Mouse (Mus musculus) midbrain, embryonic 12.5 days (tissue): ENCODE results near the gene Gm17651. TPM values are rescaled to one million over a fixed set of nuclear protein-coding genes. Genes with fewer than 3 reads are reported as not detected.
A peak's percentile ranks its signal among the peaks of the same experiment; 100 is the strongest.

Source experiments
- ATAC-seq: fragments of 200-750 bp; cut with Nextera tagmentation; 2 replicates; pipeline ENCODE4 v1.8.0; 2017; ENCODE audit warnings: low read depth, moderate TSS enrichment, moderate library complexity; ENCODE audit not compliant: low FRiP score
- H3K27ac ChIP-seq: fragments of 300-500 bp; sonication (generic); replicated peaks from 2 replicates; pipeline ENCODE4 v1.5.1; 2016; ENCODE audit warnings: mild to moderate bottlenecking
- H3K27me3 ChIP-seq: fragments of 300-500 bp; sonication (generic); 2 replicates; pipeline ENCODE4 v1.6.1; 2016; ENCODE audit warnings: mild to moderate bottlenecking
- H3K36me3 ChIP-seq: fragments of 300-500 bp; sonication (generic); 2 replicates; pipeline ENCODE4 v1.6.1; 2016
- H3K4me1 ChIP-seq: fragments of 300-500 bp; sonication (generic); 2 replicates; pipeline ENCODE4 v1.6.1; 2016
- H3K4me2 ChIP-seq: fragments of 300-500 bp; sonication (generic); replicated peaks from 2 replicates; pipeline ENCODE4 v1.6.1; 2016; ENCODE audit warnings: mild to moderate bottlenecking, moderate library complexity
- H3K4me3 ChIP-seq: fragments of 300-500 bp; sonication (generic); 2 replicates; pipeline ENCODE4 v1.5.1; 2016; ENCODE audit warnings: mild to moderate bottlenecking
- H3K9ac ChIP-seq: fragments of 300-500 bp; sonication (generic); replicated peaks from 2 replicates; pipeline ENCODE4 v1.6.1; 2016; ENCODE audit warnings: mild to moderate bottlenecking, moderate library complexity
- H3K9me3 ChIP-seq: fragments of 300-500 bp; sonication (generic); 2 replicates; pipeline ENCODE4 v1.6.1; 2016; ENCODE audit warnings: mild to moderate bottlenecking
- WGBS: fragments of 180-500 bp; shearing (Covaris S2); methylation state at CpG from one replicate; pipeline ENCODE4 v1.1.7; 2016; 5-methylcytosine and 5-hydroxymethylcytosine counted together
- polyA plus RNA-seq: library from polyadenylated mRNA; unstranded; fragments of >200 nt; fragmentation: Nextera tagmentation; extraction: Ambion mirVana; gene quantifications from 2 replicates; pipeline ENCODE4 v1.2.1, GENCODE M21; 2016

The Gm17651 gene
- polyA plus RNA-seq, 1 experiment from 2014 or later = not detected

DNA sequence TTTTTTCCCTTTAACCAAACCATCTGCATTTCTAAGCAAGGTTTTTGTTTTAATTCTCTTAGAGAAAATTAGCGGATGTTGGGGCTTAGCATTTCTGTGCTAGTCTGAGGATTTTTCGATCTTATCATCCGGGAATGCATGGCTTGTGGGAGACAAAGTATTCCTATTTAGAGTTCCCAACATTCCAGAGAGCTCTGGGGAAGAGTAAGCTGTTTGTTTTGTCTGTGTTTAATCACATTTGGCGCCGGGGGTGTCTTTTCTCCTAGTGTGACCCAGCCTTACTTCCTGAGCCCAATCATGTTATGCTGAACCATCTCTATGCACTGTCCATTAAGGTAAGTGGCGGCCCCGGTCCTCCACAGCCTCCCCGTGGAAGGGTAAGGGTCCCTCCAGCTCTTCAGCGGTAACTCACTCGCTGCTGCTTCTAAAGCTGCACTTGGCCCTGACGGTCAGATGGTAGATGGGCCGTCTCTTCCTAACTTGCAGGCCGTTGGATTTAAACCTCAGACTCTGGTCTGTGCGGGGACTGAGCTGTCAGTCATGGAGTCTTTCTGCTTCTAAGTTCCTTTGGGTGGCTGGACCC lies 7.3 kb downstream of the Gm17651 start:
- no peaks in the 10 kb centered on the region for H3K4me1 ChIP-seq
- H3K4me3 ChIP-seq = no peak overlapping the region
- H3K27me3 ChIP-seq = no peaks in the 10 kb centered on the region
- no peak overlapping the region for H3K27ac ChIP-seq
- no peak for ATAC-seq
- 75% methylated on average over 14 of the region's 14 CpGs for WGBS
- peaks cover 61% of the 10 kb centered on the region for H3K36me3 ChIP-seq
- H3K4me2 ChIP-seq = no peak overlapping the region
- no peaks in the 10 kb centered on the region for H3K9me3 ChIP-seq
- H3K9ac ChIP-seq = no peak overlapping the region

DNA sequence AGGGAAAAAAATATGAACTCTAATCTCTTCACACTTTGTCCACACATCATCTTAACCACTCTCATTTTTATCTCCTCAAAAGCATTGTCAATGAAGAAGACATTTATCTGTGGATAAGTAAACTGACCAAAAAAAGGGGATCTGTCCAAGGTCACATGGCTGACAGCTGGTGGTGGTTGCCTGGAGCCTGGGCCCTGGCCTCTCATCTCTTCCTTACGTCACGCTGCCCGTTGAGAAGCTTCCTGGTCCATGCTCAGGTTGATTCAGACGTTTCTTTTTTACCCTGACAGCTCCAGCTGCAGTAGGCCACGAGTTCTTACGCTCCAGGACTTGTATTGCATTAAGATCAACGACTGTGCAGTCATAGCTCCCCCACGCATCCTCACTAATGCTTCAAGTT lies 8.3 kb downstream of the Gm17651 start:
- Histone ChIP-seq H3K4me2 (no peak overlapping the region), H3K4me1 (no peaks in the 10 kb centered on the region), H3K27ac (no peak overlapping the region), H3K9ac (no peak overlapping the region), H3K4me3 (no peak overlapping the region), H3K36me3 (peaks cover 59% of the 10 kb centered on the region), H3K27me3 (no peaks in the 10 kb centered on the region), H3K9me3 (no peaks in the 10 kb centered on the region)
- 81% methylated on average over 8 of the region's 8 CpGs for WGBS
- no peak for ATAC-seq

- no peak overlapping the region for H3K4me3 ChIP-seq
- H3K36me3 ChIP-seq = peaks cover 54% of the 10 kb centered on the region
These were observed 9.0 kb downstream of the Gm17651 start for GRCm38 (mm10) chr3:97665525-97665924.

GRCm38 (mm10) chr3:97661206-97661605 lies 13.3 kb downstream of the Gm17651 start:
- 77% methylated on average over 8 of the region's 8 CpGs for WGBS
- no peaks in the 10 kb centered on the region for H3K9me3 ChIP-seq
- no peak overlapping the region for H3K9ac ChIP-seq
- no peak overlapping the region for H3K4me3 ChIP-seq
- no peak overlapping the region for H3K4me2 ChIP-seq
- H3K27me3 ChIP-seq = peaks cover 8% of the 10 kb centered on the region; the same call in 1 of the 2 replicates
- H3K36me3 ChIP-seq = peaks cover 21% of the 10 kb centered on the region
- H3K27ac ChIP-seq = no peak overlapping the region
- ATAC-seq = no peak
- H3K4me1 ChIP-seq = peaks cover 14% of the 10 kb centered on the region

More at GRCm38 (mm10) chr3:97665525-97665924, 9.0 kb downstream of the Gm17651 start:
- H3K4me1 ChIP-seq = no peaks in the 10 kb centered on the region
- WGBS = 91% methylated on average over 9 of the region's 9 CpGs
- H3K27ac ChIP-seq = no peak overlapping the region
- H3K9ac ChIP-seq = no peak overlapping the region
- no peaks in the 10 kb centered on the region for H3K9me3 ChIP-seq
- no peak overlapping the region for H3K4me2 ChIP-seq
- no peak for ATAC-seq
- no peaks in the 10 kb centered on the region for H3K27me3 ChIP-seq

GRCm38 (mm10) chr3:97659746-97660145 lies 14.7 kb downstream of the Gm17651 start:
- Histone ChIP-seq H3K9me3 (no peaks in the 10 kb centered on the region), H3K36me3 (peaks cover 11% of the 10 kb centered on the region), H3K27ac (no peak overlapping the region), H3K4me1 (peaks cover 14% of the 10 kb centered on the region), H3K4me2 (no peak overlapping the region), H3K9ac (no peak overlapping the region), H3K27me3 (peaks cover 8% of the 10 kb centered on the region; the same call in 1 of the 2 replicates), H3K4me3 (no peak overlapping the region)
- no peak for ATAC-seq
- WGBS = 93% methylated on average over 7 of the region's 7 CpGs

- H3K4me1 ChIP-seq = peaks cover 14% of the 10 kb centered on the region
- H3K27ac ChIP-seq = peak overlapping the region; percentile 58; the same call in 1 of the 2 replicates
- peak overlapping the region; percentile 83 for H3K4me2 ChIP-seq
- peaks cover 8% of the 10 kb centered on the region for H3K27me3 ChIP-seq
- peaks cover 6% of the 10 kb centered on the region for H3K36me3 ChIP-seq
- 1% methylated on average over 50 of the region's 50 CpGs for WGBS
- ATAC-seq = no peak; the same call in 1 of the 2 replicates
- no peaks in the 10 kb centered on the region for H3K9me3 ChIP-seq
- H3K4me3 ChIP-seq = peak overlapping the region; percentile 89
- H3K9ac ChIP-seq = peak overlapping the region; percentile 74
These were observed 15.9 kb downstream of the Gm17651 start for GRCm38 (mm10) chr3:97658426-97659193.

DNA sequence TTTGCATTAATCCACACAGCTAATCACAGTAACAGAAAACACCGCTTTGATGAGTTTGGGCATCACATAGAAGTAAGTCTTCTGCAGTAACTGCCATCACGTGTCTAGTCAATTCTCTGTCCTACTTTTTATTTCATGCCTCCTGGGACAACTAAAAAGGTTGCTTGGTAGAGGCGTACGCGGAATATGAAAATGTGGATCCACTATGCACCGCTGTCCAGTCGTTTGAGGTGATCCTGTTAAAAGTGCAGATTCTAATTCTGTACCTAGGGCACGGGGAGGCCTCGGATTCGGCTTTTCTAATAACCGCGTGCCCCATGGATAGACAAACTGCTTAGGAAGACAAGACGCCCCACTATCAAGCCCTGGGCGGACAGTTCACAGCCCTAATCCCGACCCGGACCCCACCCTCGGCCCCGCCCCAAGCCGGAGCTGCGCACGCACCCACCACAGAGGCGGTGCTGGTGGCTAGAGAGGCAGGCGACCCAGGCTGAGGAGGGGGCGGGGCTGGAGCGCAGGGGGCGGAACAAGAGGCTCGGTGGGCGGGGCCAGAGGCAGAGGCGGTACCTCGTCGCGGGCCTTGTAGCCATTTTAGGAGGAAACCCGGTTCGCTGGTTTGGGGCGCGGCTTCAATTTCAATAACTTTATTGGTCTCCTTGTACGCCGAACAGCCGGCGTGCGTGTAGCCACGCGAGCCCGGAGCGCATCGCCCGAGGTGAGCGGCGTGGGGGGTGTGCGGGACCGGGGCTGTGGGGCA lies 16.7 kb downstream of the Gm17651 start, which contains the start of gene Prkab2:
Prkab2 (plus strand) TSS at position 539 of the 757 bp plus-strand sequence.
- peak; percentile 96 for ATAC-seq
- Histone ChIP-seq H3K9ac (peak within 1 kb of the TSS; percentile 74), H3K9me3 (no peaks in the 10 kb centered on the region), H3K27me3 (peaks cover 8% of the 10 kb centered on the region), H3K4me1 (peaks cover 14% of the 10 kb centered on the region), H3K4me3 (peak within 1 kb of the TSS; percentile 89), H3K27ac (peak within 1 kb of the TSS; percentile 58; the same call in 1 of the 2 replicates), H3K36me3 (peaks cover 6% of the 10 kb centered on the region), H3K4me2 (peak within 1 kb of the TSS; percentile 83)
- WGBS = 3% methylated on average over 50 of the region's 51 CpGs

GRCm38 (mm10) chr3:97654901-97655300 lies 19.6 kb downstream of the Gm17651 start:
- H3K4me3 ChIP-seq = no peak overlapping the region
- WGBS = 80% methylated on average over 8 of the region's 8 CpGs

DNA sequence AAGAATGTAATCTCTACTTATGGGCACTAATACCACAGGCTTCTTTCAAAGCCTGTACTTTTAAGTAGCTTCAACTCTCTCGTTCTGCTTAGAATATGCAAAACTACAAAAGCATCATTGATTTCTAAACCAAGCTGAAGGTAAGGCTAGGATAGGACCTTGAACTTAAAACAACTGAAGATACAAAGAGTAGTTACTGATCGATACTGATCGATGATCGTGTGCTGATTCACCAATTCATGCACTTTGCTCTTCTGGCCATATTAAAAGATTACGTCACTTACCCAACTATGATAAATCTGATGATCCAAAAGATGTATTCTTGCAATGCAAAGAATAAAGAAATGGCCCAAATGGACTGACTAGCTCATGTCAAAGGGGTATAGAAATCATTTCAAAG lies 20.7 kb downstream of the Gm17651 start:
- H3K27me3 ChIP-seq = peaks cover 8% of the 10 kb centered on the region
- no peaks in the 10 kb centered on the region for H3K9me3 ChIP-seq
- no peak overlapping the region for H3K4me2 ChIP-seq
- 96% methylated on average over 5 of the region's 5 CpGs for WGBS
- no peak overlapping the region for H3K9ac ChIP-seq
- no peak overlapping the region for H3K4me3 ChIP-seq
- no peak for ATAC-seq
- H3K36me3 ChIP-seq = no peaks in the 10 kb centered on the region
- H3K4me1 ChIP-seq = peaks cover 6% of the 10 kb centered on the region
- no peak overlapping the region for H3K27ac ChIP-seq

More at GRCm38 (mm10) chr3:97654901-97655300, 19.6 kb downstream of the Gm17651 start:
- peaks cover 8% of the 10 kb centered on the region for H3K27me3 ChIP-seq
- H3K9me3 ChIP-seq = no peaks in the 10 kb centered on the region
- no peaks in the 10 kb centered on the region for H3K36me3 ChIP-seq
- no peak for ATAC-seq
- H3K27ac ChIP-seq = no peak overlapping the region
- H3K4me1 ChIP-seq = peaks cover 14% of the 10 kb centered on the region
- no peak overlapping the region for H3K9ac ChIP-seq
- H3K4me2 ChIP-seq = no peak overlapping the region

DNA sequence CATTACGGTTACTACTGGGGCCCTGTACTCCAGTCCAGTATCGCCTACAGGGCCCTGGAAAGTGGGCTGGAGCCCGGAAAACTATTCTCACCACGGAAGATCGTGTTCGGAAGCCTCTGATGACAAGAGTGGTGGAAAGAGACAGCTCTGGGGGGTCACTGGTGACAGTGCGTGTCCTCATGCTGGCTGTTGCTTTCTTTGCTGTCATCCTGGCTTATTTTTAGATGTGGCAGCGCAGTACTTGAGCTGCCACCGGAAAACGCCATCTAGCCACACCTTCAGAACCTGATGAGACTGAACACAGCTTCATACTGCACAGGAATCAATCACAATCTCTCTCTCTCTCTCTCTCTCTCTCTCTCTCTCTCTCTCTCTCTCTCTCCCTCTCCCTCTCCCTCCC lies 22.9 kb downstream of the Gm17651 start:
- H3K27ac ChIP-seq = no peak overlapping the region
- no peaks in the 10 kb centered on the region for H3K36me3 ChIP-seq
- WGBS = 88% methylated on average over 10 of the region's 10 CpGs
- H3K4me1 ChIP-seq = no peaks in the 10 kb centered on the region
- no peak overlapping the region for H3K4me2 ChIP-seq
- peaks cover under 1% of the 10 kb centered on the region for H3K27me3 ChIP-seq
- H3K9ac ChIP-seq = no peak overlapping the region
- H3K4me3 ChIP-seq = no peak overlapping the region
- ATAC-seq = no peak
- no peaks in the 10 kb centered on the region for H3K9me3 ChIP-seq

DNA sequence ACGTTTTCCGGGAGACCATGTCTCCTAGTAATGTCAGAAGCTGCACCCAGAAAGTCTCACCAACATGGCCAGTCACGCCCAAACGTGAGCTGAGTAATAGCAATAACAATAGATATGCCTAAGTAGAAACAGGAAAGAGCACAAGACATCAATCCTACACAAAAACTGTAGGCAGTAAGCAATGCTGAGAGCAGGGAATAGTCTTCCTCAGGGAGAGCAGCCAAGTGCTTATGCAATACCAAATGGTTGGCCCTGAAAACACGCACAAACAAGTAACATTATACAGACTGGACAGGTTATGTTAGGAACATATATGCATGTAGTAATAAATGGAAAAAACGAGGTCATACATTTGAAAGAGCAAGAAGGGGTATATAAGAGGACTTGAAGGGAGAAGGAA lies 25.0 kb downstream of the Gm17651 start:
- Histone ChIP-seq H3K36me3 (no peaks in the 10 kb centered on the region), H3K27ac (no peak overlapping the region), H3K27me3 (no peaks in the 10 kb centered on the region; the same call in 1 of the 2 replicates), H3K4me2 (no peak overlapping the region), H3K4me1 (no peaks in the 10 kb centered on the region), H3K9ac (no peak overlapping the region), H3K4me3 (no peak overlapping the region), H3K9me3 (no peaks in the 10 kb centered on the region)
- no peak for ATAC-seq
- WGBS = 87% methylated on average over 6 of the region's 6 CpGs

- no peaks in the 10 kb centered on the region for H3K4me1 ChIP-seq
- no peak for ATAC-seq
- H3K9ac ChIP-seq = no peak overlapping the region
- no peaks in the 10 kb centered on the region for H3K36me3 ChIP-seq
- no peak overlapping the region for H3K4me2 ChIP-seq
- no peaks in the 10 kb centered on the region for H3K9me3 ChIP-seq
- no peak overlapping the region for H3K4me3 ChIP-seq
- WGBS = 79% methylated on average over 3 of the region's 3 CpGs
- no peak overlapping the region for H3K27ac ChIP-seq
- no peaks in the 10 kb centered on the region for H3K27me3 ChIP-seq
These were observed 25.5 kb downstream of the Gm17651 start for GRCm38 (mm10) chr3:97649022-97649421.
